Mouse (Mus musculus) embryonic facial prominence, embryonic 14.5 days (tissue): Measurements from ENCODE around the gene Stk11. TPM values are rescaled to one million over a fixed set of nuclear protein-coding genes. Genes with fewer than 3 reads are reported as not detected.
A peak's percentile ranks its signal among the peaks of the same experiment; 100 is the strongest.

Experiments
- ATAC-seq: fragments of 200-750 bp; cut with Nextera tagmentation; 2 replicates; pipeline ENCODE4 v1.8.0; 2017; ENCODE audit warnings: low read depth, moderate number of reproducible peaks, moderate TSS enrichment
- DNase-seq: peaks from one replicate; pipeline ENCODE4 v3.0.0-alpha.2; 2015; ENCODE audit warnings: low spot score
- H3K27ac ChIP-seq: fragments of 300-500 bp; sonication (generic); replicated peaks from 2 replicates; pipeline ENCODE4 v1.5.1; 2014; ENCODE audit warnings: low read depth, mild to moderate bottlenecking, low read length, moderate library complexity
- H3K27me3 ChIP-seq: fragments of 300-500 bp; sonication (generic); replicated peaks from 2 replicates; pipeline ENCODE4 v1.6.1; 2014; ENCODE audit warnings: low read length; ENCODE audit not compliant: control insufficient read depth, insufficient read depth
- H3K36me3 ChIP-seq: fragments of 300-500 bp; sonication (generic); 2 replicates; pipeline ENCODE4 v1.6.1; 2014; ENCODE audit warnings: low read length, mixed read lengths; ENCODE audit not compliant: control insufficient read depth, insufficient read depth
- H3K4me1 ChIP-seq: fragments of 300-500 bp; sonication (generic); 2 replicates; pipeline ENCODE4 v1.6.1; 2014; ENCODE audit warnings: antibody characterized with exemption, low read length; ENCODE audit not compliant: control insufficient read depth, insufficient read depth
- H3K4me2 ChIP-seq: fragments of 300-500 bp; sonication (generic); 2 replicates; pipeline ENCODE4 v1.6.1; 2014; ENCODE audit warnings: low read depth, mild to moderate bottlenecking, low read length, moderate library complexity, mixed read lengths
- H3K4me3 ChIP-seq: fragments of 300-500 bp; sonication (generic); 2 replicates; pipeline ENCODE4 v1.5.1; 2014; ENCODE audit warnings: low read depth, mild to moderate bottlenecking, low read length
- H3K9ac ChIP-seq: fragments of 300-500 bp; sonication (generic); 2 replicates; pipeline ENCODE4 v1.6.1; 2014; ENCODE audit warnings: low read depth, mild to moderate bottlenecking, low read length, moderate library complexity, mixed read lengths
- H3K9me3 ChIP-seq: fragments of 300-500 bp; sonication (generic); 2 replicates; pipeline ENCODE4 v1.6.1; 2016; ENCODE audit warnings: low read length; ENCODE audit not compliant: control insufficient read depth
- WGBS: fragments of 180-500 bp; shearing (Covaris S2); extraction: QIAGEN DNeasy Blood & Tissue Kit; methylation state at CpG from one replicate; pipeline ENCODE4 v1.1.7; 2014; 5-methylcytosine and 5-hydroxymethylcytosine counted together
- polyA plus RNA-seq: library from polyadenylated mRNA; unstranded; fragments of >200 nt; fragmentation: Nextera tagmentation; extraction: Ambion mirVana; gene quantifications from 2 replicates; pipeline ENCODE4 v1.2.1, GENCODE M21; 2014

Gene Stk11
- polyA plus RNA-seq, 1 experiment from 2014 or later = 32.6 TPM

DNA sequence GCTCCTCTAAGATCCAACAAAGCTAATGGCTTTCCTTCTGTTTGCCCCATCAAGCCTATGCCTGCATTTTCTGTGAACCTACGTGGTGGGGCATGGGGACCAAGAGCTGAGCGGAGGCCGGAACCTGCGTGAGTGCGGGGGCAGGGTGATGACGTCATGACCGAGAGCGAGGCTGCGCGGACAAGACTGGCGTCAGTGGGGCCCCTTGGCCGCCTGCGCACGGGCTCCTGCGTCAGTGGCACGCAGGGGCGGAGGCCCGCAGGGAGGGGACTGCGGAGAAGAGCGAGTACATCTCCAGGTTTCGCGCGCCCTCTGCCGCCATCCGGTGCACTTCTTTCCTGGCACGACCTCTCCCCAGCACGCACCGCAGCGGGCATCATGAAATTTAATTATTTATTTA is 25.6 kb downstream of the Stk11 start:
- Histone ChIP-seq H3K4me3 (peak overlapping the region; percentile 76), H3K36me3 (peaks cover 28% of the 10 kb centered on the region), H3K27ac (peak overlapping the region; percentile 84), H3K4me1 (peaks cover 23% of the 10 kb centered on the region), H3K9ac (peak overlapping the region; percentile 52), H3K4me2 (peak overlapping the region; percentile 86), H3K27me3 (peaks cover 17% of the 10 kb centered on the region), H3K9me3 (no peaks in the 10 kb centered on the region)
- peak; percentile 71 for ATAC-seq
- whole genome bisulfite sequencing = 0% methylated on average over 28 of the region's 29 CpGs
- peak; percentile 97 for DNase-seq

GRCm38 (mm10) chr10:80141786-80142529 is 26.4 kb downstream of the Stk11 start:
- Histone ChIP-seq H3K27me3 (peaks cover 9% of the 10 kb centered on the region; the same call in 1 of the 2 replicates), H3K4me1 (peaks cover 20% of the 10 kb centered on the region), H3K9me3 (no peaks in the 10 kb centered on the region), H3K36me3 (peaks cover 28% of the 10 kb centered on the region), H3K4me3 (peak overlapping the region; percentile 76), H3K27ac (peak overlapping the region; percentile 84), H3K4me2 (peak overlapping the region; percentile 86), H3K9ac (peak overlapping the region; percentile 90)
- 2% methylated on average over 43 of the region's 43 CpGs for WGBS
- DNase-seq (peak; percentile 100), ATAC-seq (peak; percentile 88)

DNA sequence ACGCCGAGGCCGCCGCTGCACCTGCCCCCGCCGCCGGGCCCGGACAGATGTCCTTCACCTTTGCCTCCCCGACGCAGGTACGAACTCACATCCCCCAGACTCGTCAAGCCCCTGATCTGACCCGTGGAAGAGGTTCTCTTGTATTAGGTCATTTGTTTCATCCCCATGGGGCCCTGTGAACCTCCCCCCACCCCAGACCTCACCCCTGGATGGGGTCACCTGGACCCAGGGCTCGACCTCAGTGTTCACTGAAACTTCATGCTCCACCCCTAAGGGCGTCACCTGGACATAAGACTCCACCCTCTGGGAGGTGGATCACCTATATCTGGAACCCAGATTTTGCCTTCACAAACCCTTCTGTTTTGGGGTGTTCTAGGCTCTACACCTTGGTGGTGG is 26.9 kb downstream of the Stk11 start:
- peaks cover 14% of the 10 kb centered on the region for H3K4me1 ChIP-seq
- peak overlapping the region; percentile 86 for H3K4me2 ChIP-seq
- H3K27ac ChIP-seq = peak overlapping the region; percentile 73
- H3K9ac ChIP-seq = peak overlapping the region; percentile 90
- peak overlapping the region; percentile 76 for H3K4me3 ChIP-seq
- H3K36me3 ChIP-seq = peaks cover 28% of the 10 kb centered on the region
- peaks cover 4% of the 10 kb centered on the region; the same call in 1 of the 2 replicates for H3K27me3 ChIP-seq
- no peak for DNase-seq
- ATAC-seq = no peak
- no peaks in the 10 kb centered on the region for H3K9me3 ChIP-seq
- whole genome bisulfite sequencing = 0% methylated on average over 14 of the region's 15 CpGs

DNA sequence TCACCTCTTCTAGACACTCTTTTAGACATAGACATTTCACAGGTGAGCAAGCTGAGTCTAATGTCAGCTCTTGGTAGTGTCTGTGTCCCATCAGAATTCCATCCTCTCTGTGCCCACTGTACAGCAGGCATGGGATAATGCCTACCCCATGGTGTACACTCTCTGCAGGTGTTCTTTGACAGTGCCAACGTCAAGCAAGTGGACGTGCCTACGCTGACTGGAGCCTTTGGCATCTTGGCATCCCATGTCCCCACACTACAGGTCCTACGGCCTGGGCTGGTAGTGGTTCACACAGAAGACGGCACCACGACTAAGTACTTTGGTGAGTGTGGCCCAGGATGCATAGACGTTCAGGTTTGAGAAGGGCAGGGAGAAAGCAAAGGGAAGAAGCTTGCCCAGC is 28.1 kb downstream of the Stk11 start:
- H3K9ac ChIP-seq = 0 out of 2 replicates have a peak overlapping the region, but pooled peaks have one; percentile 9
- 0 out of 2 replicates have a peak, but pooled peaks cover 4% of the 10 kb centered on the region for H3K4me1 ChIP-seq
- H3K4me2 ChIP-seq = no peak overlapping the region
- no peak for DNase-seq
- H3K27ac ChIP-seq = no peak overlapping the region
- H3K9me3 ChIP-seq = no peaks in the 10 kb centered on the region
- H3K4me3 ChIP-seq = no peak overlapping the region
- peaks cover 28% of the 10 kb centered on the region for H3K36me3 ChIP-seq
- ATAC-seq = no peak
- 91% methylated on average over 7 of the region's 7 CpGs for WGBS
- no peaks in the 10 kb centered on the region for H3K27me3 ChIP-seq

DNA sequence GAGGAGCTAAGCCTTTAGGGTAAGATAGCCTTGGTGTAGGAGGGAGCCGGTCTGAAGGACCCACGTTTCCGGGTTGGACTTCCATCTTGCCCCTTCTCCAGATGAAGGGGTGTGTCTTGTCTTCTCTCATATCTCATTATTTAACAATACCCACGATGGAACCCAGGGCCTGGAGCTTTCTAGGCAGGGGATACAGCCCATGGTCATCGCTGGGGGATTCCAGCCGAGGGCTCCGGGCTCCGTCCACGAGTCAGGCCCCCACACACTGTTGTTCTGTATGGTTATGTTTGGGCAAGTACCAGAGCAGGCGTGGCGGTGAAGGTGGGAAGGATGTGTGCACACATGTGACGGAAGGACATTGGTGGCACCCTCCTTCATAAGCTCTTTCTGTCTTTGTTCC is 28.6 kb downstream of the Stk11 start:
- H3K36me3 ChIP-seq = peaks cover 28% of the 10 kb centered on the region
- H3K4me2 ChIP-seq = no peak overlapping the region
- DNase-seq (no peak), ATAC-seq (no peak)
- H3K27me3 ChIP-seq = no peaks in the 10 kb centered on the region
- 0 out of 2 replicates have a peak, but pooled peaks cover 4% of the 10 kb centered on the region for H3K4me1 ChIP-seq
- no peaks in the 10 kb centered on the region for H3K9me3 ChIP-seq
- peak overlapping the region; percentile 16; the same call in 1 of the 2 replicates for H3K9ac ChIP-seq
- WGBS = 93% methylated on average over 12 of the region's 12 CpGs
- no peak overlapping the region for H3K27ac ChIP-seq
- H3K4me3 ChIP-seq = no peak overlapping the region

DNA sequence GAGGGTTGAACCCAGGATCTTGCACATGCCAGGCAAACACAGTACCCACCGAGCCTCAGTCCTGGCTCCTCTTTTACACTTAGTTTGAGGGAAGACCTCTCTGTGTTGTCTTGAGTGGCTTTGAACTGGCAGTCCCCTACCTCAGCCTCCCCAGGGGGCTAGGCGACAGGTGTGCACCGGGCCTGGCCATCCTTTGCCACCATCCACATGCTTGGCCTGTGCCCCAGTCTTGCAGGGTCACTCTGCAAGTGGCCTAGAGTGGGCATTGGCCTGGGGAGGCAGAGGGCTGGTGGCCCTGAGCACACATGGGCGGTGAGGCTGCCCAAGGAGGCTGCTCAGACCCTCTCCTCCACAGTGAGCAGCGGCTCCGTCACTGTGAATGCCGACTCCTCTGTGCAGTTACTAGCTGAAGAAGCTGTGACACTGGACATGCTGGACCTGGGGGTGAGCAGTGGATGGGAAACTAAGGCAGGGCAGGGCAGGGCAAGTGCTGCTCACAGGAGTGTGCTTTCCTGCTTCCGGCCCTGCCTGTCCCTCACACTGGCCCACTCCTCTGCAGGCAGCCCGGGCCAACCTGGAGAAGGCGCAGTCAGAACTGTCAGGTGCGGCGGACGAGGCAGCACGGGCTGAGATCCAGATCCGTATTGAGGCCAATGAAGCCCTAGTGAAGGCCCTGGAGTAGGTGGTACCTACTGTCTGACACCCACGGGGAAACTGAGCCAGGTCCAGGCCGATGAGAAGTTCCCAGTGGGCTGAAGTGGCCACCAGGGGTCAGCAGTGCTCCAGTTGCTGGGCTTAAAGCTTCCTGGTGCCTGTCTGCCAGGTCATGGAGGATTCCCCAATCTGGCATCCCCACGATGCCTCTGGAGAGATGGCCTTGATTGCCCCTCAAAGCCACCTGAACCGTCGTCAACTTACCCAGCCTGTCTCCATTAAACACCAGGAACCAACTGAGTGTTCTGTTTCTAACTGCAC is 29.5 kb downstream of the Stk11 start:
- ATAC-seq = no peak
- no peak for DNase-seq
- 0 out of 2 replicates have a peak, but pooled peaks cover 4% of the 10 kb centered on the region for H3K4me1 ChIP-seq
- H3K27me3 ChIP-seq = no peaks in the 10 kb centered on the region
- no peak overlapping the region for H3K27ac ChIP-seq
- WGBS = 71% methylated on average over 20 of the region's 20 CpGs
- H3K9me3 ChIP-seq = no peaks in the 10 kb centered on the region
- H3K9ac ChIP-seq = no peak overlapping the region
- peaks cover 34% of the 10 kb centered on the region for H3K36me3 ChIP-seq
- no peak overlapping the region for H3K4me3 ChIP-seq
- no peak overlapping the region for H3K4me2 ChIP-seq

DNA sequence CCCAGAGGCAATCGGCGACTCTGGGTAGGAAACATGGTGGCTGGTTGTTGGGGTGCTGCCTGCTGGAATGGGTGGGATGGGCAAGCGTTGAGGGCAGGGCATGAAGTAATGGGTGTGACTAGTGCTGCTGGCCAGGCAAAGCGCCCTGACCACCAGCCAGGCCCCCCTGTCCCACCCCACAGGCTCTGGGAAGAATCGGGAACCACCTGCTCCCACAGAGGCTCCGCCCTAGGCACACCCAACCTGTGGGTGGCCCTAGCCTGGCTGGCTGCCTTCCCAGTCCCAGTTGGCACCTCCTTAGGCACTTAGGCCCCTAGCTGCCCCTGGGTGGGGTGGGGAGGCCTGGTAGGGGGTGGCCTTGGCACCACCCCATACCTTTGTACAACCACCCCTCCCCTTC is 30.3 kb downstream of the Stk11 start:
- Histone ChIP-seq H3K4me2 (no peak overlapping the region), H3K4me1 (0 out of 2 replicates have a peak, but pooled peaks cover 4% of the 10 kb centered on the region), H3K4me3 (no peak overlapping the region), H3K9me3 (no peaks in the 10 kb centered on the region), H3K36me3 (peaks cover 39% of the 10 kb centered on the region), H3K9ac (no peak overlapping the region), H3K27ac (0 out of 2 replicates have a peak overlapping the region, but pooled peaks have one; percentile 22), H3K27me3 (no peaks in the 10 kb centered on the region)
- no peak for ATAC-seq
- WGBS = 95% methylated on average over 4 of the region's 6 CpGs
- no peak for DNase-seq

DNA sequence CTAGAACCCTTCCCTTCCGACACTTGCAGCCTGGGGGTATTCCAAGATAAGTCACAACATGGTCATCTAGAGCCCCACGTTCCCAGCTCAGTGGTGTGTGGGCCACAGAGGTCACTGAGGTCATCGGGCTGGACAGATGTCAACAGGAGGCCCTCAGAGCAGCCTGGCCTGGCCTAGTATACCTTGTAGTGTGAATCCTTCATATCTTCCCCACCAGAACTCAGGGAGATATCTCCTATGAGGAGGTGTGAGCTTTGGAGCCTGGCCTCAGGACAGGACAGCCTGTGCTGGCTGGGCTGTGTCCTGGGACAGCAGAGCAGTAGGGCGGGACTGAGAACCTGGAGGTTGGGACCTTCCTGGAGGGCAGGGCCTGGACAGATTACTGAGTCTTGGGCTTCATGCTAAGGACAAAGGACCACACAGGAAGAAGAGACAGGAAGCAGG is 31.0 kb downstream of the Stk11 start:
- ATAC-seq = no peak
- Histone ChIP-seq H3K4me3 (no peak overlapping the region), H3K4me1 (0 out of 2 replicates have a peak, but pooled peaks cover 4% of the 10 kb centered on the region), H3K27me3 (no peaks in the 10 kb centered on the region), H3K9ac (no peak overlapping the region; the same call in 1 of the 2 replicates), H3K27ac (0 out of 2 replicates have a peak overlapping the region, but pooled peaks have one; percentile 22), H3K36me3 (peaks cover 44% of the 10 kb centered on the region), H3K9me3 (no peaks in the 10 kb centered on the region), H3K4me2 (no peak overlapping the region)
- 67% methylated on average over 4 of the region's 4 CpGs for WGBS
- no peak for DNase-seq
